In the genomic region with DNA sequence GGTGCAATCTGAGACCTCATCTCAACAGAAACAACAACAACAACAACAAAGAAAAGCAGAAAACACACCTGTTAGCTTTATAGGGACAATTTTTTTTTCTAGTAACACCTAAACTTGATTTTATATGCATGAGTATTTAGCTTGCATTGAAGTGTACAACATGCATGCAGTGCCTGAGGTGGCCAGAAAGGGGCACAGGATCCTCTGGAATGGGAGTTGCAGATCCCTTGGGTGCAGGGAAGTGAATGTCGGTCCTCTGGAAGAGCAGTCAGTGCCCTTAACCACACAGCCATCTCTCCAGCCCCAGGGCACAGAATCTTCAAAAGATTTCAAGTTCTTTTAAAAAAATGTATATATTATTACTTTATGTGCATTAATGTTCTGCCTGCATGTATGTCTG, we compare ENCODE assay signal across 9 mouse cellular contexts. TPM values are rescaled to one million over a fixed set of nuclear protein-coding genes. Genes with fewer than 3 reads are reported as not detected.
A peak's percentile ranks its signal among the peaks of the same experiment; 100 is the strongest.
DNase-seq lines count a peak whose midpoint lies in the region; ATAC-seq and TF ChIP-seq lines count a peak whose summit lies in the region.
"Had no signal": no experiment of that assay in that cellular context is flagged by ENCODE, and none has a peak within 500 bp of the region (broad histone marks: within the 10 kb centered on the region; RNA-seq: fewer than 3 reads in every experiment).

No protein-coding gene starts in this region.

- no peaks in the 10 kb centered on the region for H3K27me3 ChIP-seq in hindbrain, postnatal 0 days (ENCODE audit: insufficient read depth, low read length)
- no peaks in the 10 kb centered on the region for H3K27me3 ChIP-seq in midbrain, postnatal 0 days (ENCODE audit: insufficient read depth, low read length)

- no peak for TF ChIP-seq POLR2A in bone marrow, adult 2 months (IDR thresholded peaks at IDR 0.05; ENCODE audit: borderline replicate concordance, control insufficient read depth, low read depth, low read length)

- H3K4me1 ChIP-seq in bone marrow, adult 2 months (ENCODE audit: control insufficient read depth, insufficient read depth, low read length) = peaks cover 7% of the 10 kb centered on the region
- peaks cover 3% of the 10 kb centered on the region; the same call in 1 of the 2 replicates for H3K4me1 ChIP-seq in hindbrain, postnatal 0 days (ENCODE audit: insufficient read depth, low read length)
- no peaks in the 10 kb centered on the region for H3K4me1 ChIP-seq in midbrain, postnatal 0 days (ENCODE audit: insufficient read depth, low read length)

- TF ChIP-seq CTCF in layer of hippocampus, adult 2 months (conservative IDR thresholded peaks at IDR 0.05) = peak; percentile 23; the same call in 1 of the 2 replicates
- TF ChIP-seq CTCF in bone marrow, adult 2 months (IDR thresholded peaks at IDR 0.05; ENCODE audit: control insufficient read depth, insufficient read depth, low read length) = no peak
- peak; percentile 26; the same call in 1 of the 2 replicates for TF ChIP-seq CTCF in hindbrain, postnatal 0 days (IDR thresholded peaks at IDR 0.05; ENCODE audit: low read depth)
- TF ChIP-seq CTCF in midbrain, postnatal 0 days (IDR thresholded peaks at IDR 0.05) = peak; percentile 23; the same call in 1 of the 2 replicates

- H3K4me3 ChIP-seq in layer of hippocampus, adult 2 months = no peak overlapping the region
- H3K4me3 ChIP-seq in bone marrow, adult 2 months (replicated peaks; ENCODE audit: control insufficient read depth, low read depth, low read length) = peak overlapping the region; percentile 49
- no peak overlapping the region for H3K4me3 ChIP-seq in hindbrain, postnatal 0 days (ENCODE audit: low read length)
- peak overlapping the region; percentile 65; the same call in 1 of the 2 replicates for H3K4me3 ChIP-seq in midbrain, postnatal 0 days (ENCODE audit: low read depth, low read length)

- no peak overlapping the region for H3K27ac ChIP-seq in layer of hippocampus, adult 2 months
- H3K27ac ChIP-seq in bone marrow, adult 2 months (ENCODE audit: control insufficient read depth, insufficient read depth, low read depth, low read length, poor library complexity) = no peak overlapping the region
- no peak overlapping the region for H3K27ac ChIP-seq in hindbrain, postnatal 0 days
- no peak overlapping the region for H3K27ac ChIP-seq in midbrain, postnatal 0 days (ENCODE audit: low read depth, low read length)

- H3K9me3 ChIP-seq in hindbrain, postnatal 0 days (ENCODE audit: low read length) = no peaks in the 10 kb centered on the region
- no peaks in the 10 kb centered on the region for H3K9me3 ChIP-seq in midbrain, postnatal 0 days (ENCODE audit: low read length)

- 15% methylated on average over 1 of the region's 1 CpGs for WGBS in bone marrow, adult 2 months
- 35% methylated on average over 1 of the region's 1 CpGs for WGBS in hindbrain, postnatal 0 days
- WGBS in midbrain, postnatal 0 days = 20% methylated on average over 1 of the region's 1 CpGs

- peak overlapping the region; percentile 94 for H3K4me2 ChIP-seq in hindbrain, postnatal 0 days (ENCODE audit: low read depth, low read length)
- H3K4me2 ChIP-seq in midbrain, postnatal 0 days (ENCODE audit: low read depth, low read length, poor library complexity, severe bottlenecking) = no peak overlapping the region; the same call in 1 of the 2 replicates

- no peak for ATAC-seq in hindbrain, postnatal 0 days
- no peak for ATAC-seq in midbrain, postnatal 0 days (ENCODE audit: low FRiP score)
- no peak for ATAC-seq in inflammation-experienced regulatory T-cells, adult 6 months

- no peak for DNase-seq in layer of hippocampus, adult 2 months (ENCODE audit: low spot score in 2 of 2)
- DNase-seq in layer of hippocampus, adult 9-11 months = no peak
- DNase-seq in hindbrain, postnatal 0 days (ENCODE audit: low spot score) = no peak
- no peak for DNase-seq in midbrain, postnatal 0 days (ENCODE audit: low spot score)
- no peak for DNase-seq in ovary, postnatal 14 days (ENCODE audit: low spot score)
- DNase-seq in adrenal gland, adult 2 months = no peak

- 0 out of 2 replicates have a peak overlapping the region, but pooled peaks have one; percentile 60 for H3K9ac ChIP-seq in hindbrain, postnatal 0 days (replicated peaks; ENCODE audit: low read length)
- H3K9ac ChIP-seq in midbrain, postnatal 0 days (replicated peaks; ENCODE audit: low read length, poor library complexity, severe bottlenecking) = no peak overlapping the region

- H3K36me3 ChIP-seq in hindbrain, postnatal 0 days (ENCODE audit: insufficient read depth, low read length) = no peaks in the 10 kb centered on the region
- peaks cover 6% of the 10 kb centered on the region; the same call in 1 of the 2 replicates for H3K36me3 ChIP-seq in midbrain, postnatal 0 days (ENCODE audit: insufficient read depth, low read length)

RNA-seq across cellular contexts. Expression of a gene that starts 1.4 kb away (rescaled TPM):
- 1 to 10 TPM; 6.2 to 6.6 TPM for total RNA-seq in layer of hippocampus, adult 2 months (2021)
- 41.9 and 79.8 TPM in 2 replicates for polyA plus RNA-seq in bone marrow, adult 2 months (2011; ENCODE audit: insufficient read depth, insufficient read length, low replicate concordance, missing spikeins)
- total RNA-seq in hindbrain, postnatal 0 days (2014; rRNA removed) = 23.4 and 28.9 TPM in 2 replicates
- polyA plus RNA-seq in hindbrain, postnatal 0 days (2015; fragmentation: Nextera tagmentation; extraction: Ambion mirVana) = 19.5 and 21.5 TPM in 2 replicates
- total RNA-seq in midbrain, postnatal 0 days (2014; rRNA removed) = 17.8 and 21.6 TPM in 2 replicates
- 16.7 and 16.9 TPM in 2 replicates for polyA plus RNA-seq in midbrain, postnatal 0 days (2015; fragmentation: Nextera tagmentation; extraction: Ambion mirVana)
- 10 to 100 TPM; 15.9 to 20.4 TPM for total RNA-seq in adrenal gland, adult 2 months (2021)
- polyA plus RNA-seq in adrenal gland, adult 2 months (2012; rRNA removed) = 36.0 and 41.0 TPM in 2 replicates
- 10 to 100 TPM; 14.2 to 20.4 (median 14.7) TPM for polyA plus RNA-seq in inflammation-experienced regulatory T-cells, adult 6 months (2017; shearing (Covaris generic))

RNA-seq across cellular contexts. Expression of a gene that starts 23.3 kb away (rescaled TPM):
- not detected for total RNA-seq in layer of hippocampus, adult 2 months (2021)
- 0.80 TPM in 1 of 2 replicates, not detected in the other for polyA plus RNA-seq in bone marrow, adult 2 months (2011; ENCODE audit: insufficient read depth, insufficient read length, low replicate concordance, missing spikeins)
- not detected in 2 replicates for total RNA-seq in hindbrain, postnatal 0 days (2014; rRNA removed)
- not detected in 2 replicates for polyA plus RNA-seq in hindbrain, postnatal 0 days (2015; fragmentation: Nextera tagmentation; extraction: Ambion mirVana)
- total RNA-seq in midbrain, postnatal 0 days (2014; rRNA removed) = not detected in 2 replicates
- polyA plus RNA-seq in midbrain, postnatal 0 days (2015; fragmentation: Nextera tagmentation; extraction: Ambion mirVana) = not detected in 2 replicates
- not detected for total RNA-seq in adrenal gland, adult 2 months (2021)
- polyA plus RNA-seq in adrenal gland, adult 2 months (2012; rRNA removed) = not detected in 2 replicates
- not detected for polyA plus RNA-seq in inflammation-experienced regulatory T-cells, adult 6 months (2017; shearing (Covaris generic))
- total RNA-seq: liver, adult 2 months had no signal
- polyA plus RNA-seq: liver, adult 2 months had no signal

RNA-seq across cellular contexts. Expression of a gene that starts 38.0 kb away (rescaled TPM):
- total RNA-seq in layer of hippocampus, adult 2 months (2021) = 1 to 10 TPM; 3.4 to 3.8 TPM
- 2.3 and 5.3 TPM in 2 replicates for polyA plus RNA-seq in bone marrow, adult 2 months (2011; ENCODE audit: insufficient read depth, insufficient read length, low replicate concordance, missing spikeins)
- total RNA-seq in hindbrain, postnatal 0 days (2014; rRNA removed) = 22.0 and 28.0 TPM in 2 replicates
- 17.4 and 18.0 TPM in 2 replicates for polyA plus RNA-seq in hindbrain, postnatal 0 days (2015; fragmentation: Nextera tagmentation; extraction: Ambion mirVana)
- total RNA-seq in midbrain, postnatal 0 days (2014; rRNA removed) = 20.6 and 28.4 TPM in 2 replicates
- 19.2 and 20.9 TPM in 2 replicates for polyA plus RNA-seq in midbrain, postnatal 0 days (2015; fragmentation: Nextera tagmentation; extraction: Ambion mirVana)
- total RNA-seq in adrenal gland, adult 2 months (2021) = 1 to 10 TPM; 5.5 to 8.0 TPM
- polyA plus RNA-seq in adrenal gland, adult 2 months (2012; rRNA removed) = 5.6 and 5.9 TPM in 2 replicates
- under 1 TPM in 2 of 3 experiments, not detected in 1; 0.32 to 0.52 TPM for polyA plus RNA-seq in inflammation-experienced regulatory T-cells, adult 6 months (2017; shearing (Covaris generic))

RNA-seq across cellular contexts. Expression of a gene that starts 49.8 kb away (rescaled TPM):
- 10 to 100 TPM; 94.1 to 95.3 TPM for total RNA-seq in layer of hippocampus, adult 2 months (2021)
- 31.1 and 60.8 TPM in 2 replicates for polyA plus RNA-seq in bone marrow, adult 2 months (2011; ENCODE audit: insufficient read depth, insufficient read length, low replicate concordance, missing spikeins)
- 61.7 and 77.4 TPM in 2 replicates for total RNA-seq in hindbrain, postnatal 0 days (2014; rRNA removed)
- 69.5 and 70.2 TPM in 2 replicates for polyA plus RNA-seq in hindbrain, postnatal 0 days (2015; fragmentation: Nextera tagmentation; extraction: Ambion mirVana)
- total RNA-seq in midbrain, postnatal 0 days (2014; rRNA removed) = 52.9 and 84.7 TPM in 2 replicates
- polyA plus RNA-seq in midbrain, postnatal 0 days (2015; fragmentation: Nextera tagmentation; extraction: Ambion mirVana) = 57.7 and 61.0 TPM in 2 replicates
- total RNA-seq in adrenal gland, adult 2 months (2021) = 100 to 1,000 TPM in 1 of 2 experiments, 10 to 100 TPM in 1; 90.6 to 125 TPM
- 51.7 and 56.3 TPM in 2 replicates for polyA plus RNA-seq in adrenal gland, adult 2 months (2012; rRNA removed)
- 100 to 1,000 TPM; 157 to 198 (median 189) TPM for polyA plus RNA-seq in inflammation-experienced regulatory T-cells, adult 6 months (2017; shearing (Covaris generic))

RNA-seq across cellular contexts. Expression of a gene that starts 53.0 kb away (rescaled TPM):
- total RNA-seq in layer of hippocampus, adult 2 months (2021) = 10 to 100 TPM; 28.2 to 29.9 TPM
- 59.9 and 139 TPM in 2 replicates for polyA plus RNA-seq in bone marrow, adult 2 months (2011; ENCODE audit: insufficient read depth, insufficient read length, low replicate concordance, missing spikeins)
- total RNA-seq in hindbrain, postnatal 0 days (2014; rRNA removed) = 13.6 and 15.7 TPM in 2 replicates
- polyA plus RNA-seq in hindbrain, postnatal 0 days (2015; fragmentation: Nextera tagmentation; extraction: Ambion mirVana) = 4.6 and 4.8 TPM in 2 replicates
- total RNA-seq in midbrain, postnatal 0 days (2014; rRNA removed) = 7.9 and 13.2 TPM in 2 replicates
- polyA plus RNA-seq in midbrain, postnatal 0 days (2015; fragmentation: Nextera tagmentation; extraction: Ambion mirVana) = 3.3 and 3.9 TPM in 2 replicates
- 10 to 100 TPM; 34.9 to 42.1 TPM for total RNA-seq in adrenal gland, adult 2 months (2021)
- polyA plus RNA-seq in adrenal gland, adult 2 months (2012; rRNA removed) = 34.8 and 37.9 TPM in 2 replicates
- 10 to 100 TPM; 41.9 to 48.2 (median 44.7) TPM for polyA plus RNA-seq in inflammation-experienced regulatory T-cells, adult 6 months (2017; shearing (Covaris generic))

Comparison
In these comparisons a context has a peak if more than half of its experiments do, and no peak if none do; other contexts are left out.
1. H3K4me3 ChIP-seq: peak in bone marrow, adult 2 months (single experiment) and midbrain, postnatal 0 days (single experiment); none in layer of hippocampus, adult 2 months (single experiment) and hindbrain, postnatal 0 days (single experiment).